Mouse (Mus musculus) ES-Bruce4 (cell line): ENCODE data around the gene Rps6kl1. TPM values are rescaled to one million over a fixed set of nuclear protein-coding genes. Genes with fewer than 3 reads are reported as not detected.

Experiments used
- H3K27ac ChIP-seq: 2 replicates; pipeline ENCODE4 v1.5.1; 2012; ENCODE audit warnings: low read length, inconsistent platforms; ENCODE audit not compliant: insufficient read depth
- H3K27me3 ChIP-seq: 2 replicates; pipeline ENCODE4 v1.6.1; 2012; ENCODE audit warnings: mild to moderate bottlenecking, low read length, inconsistent platforms; ENCODE audit not compliant: control insufficient read depth, poor library complexity, insufficient read depth, severe bottlenecking
- H3K36me3 ChIP-seq: 2 replicates; pipeline ENCODE4 v1.6.1; 2012; ENCODE audit warnings: inconsistent platforms, mild to moderate bottlenecking, low read length, moderate library complexity; ENCODE audit not compliant: control insufficient read depth, poor library complexity, insufficient read depth, severe bottlenecking
- H3K4me1 ChIP-seq: one replicate; pipeline ENCODE4 v1.8.1; 2011; ENCODE audit warnings: low read length; ENCODE audit not compliant: control insufficient read depth, insufficient read depth
- H3K4me3 ChIP-seq: 2 replicates; pipeline ENCODE4 v1.5.1; 2011; ENCODE audit warnings: low read depth, mild to moderate bottlenecking, low read length
- H3K9ac ChIP-seq: 2 replicates; pipeline ENCODE4 v1.6.1; 2012; ENCODE audit warnings: low read depth, mild to moderate bottlenecking, inconsistent platforms; ENCODE audit not compliant: poor library complexity, severe bottlenecking
- H3K9me3 ChIP-seq: replicated peaks from 2 replicates; pipeline ENCODE4 v1.6.1; 2012; ENCODE audit warnings: mild to moderate bottlenecking, low read length, inconsistent platforms; ENCODE audit not compliant: control insufficient read depth, poor library complexity, insufficient read depth, severe bottlenecking
- CTCF ChIP-seq: IDR thresholded peaks from one replicate; pipeline ENCODE4 v1.8.1; 2011; ENCODE audit warnings: low read depth, low read length
- EP300 ChIP-seq: IDR thresholded peaks from 2 replicates; pipeline ENCODE4 v1.6.1; 2011; ENCODE audit warnings: low read depth, low read length; ENCODE audit not compliant: insufficient read depth
- POLR2A ChIP-seq: IDR thresholded peaks from one replicate; pipeline ENCODE4 v1.8.1; 2011; ENCODE audit warnings: low read length; ENCODE audit not compliant: insufficient read depth
- polyA plus RNA-seq: library from polyadenylated mRNA; stranded (reverse); fragments of >200 nt; gene quantifications from 2 replicates; pipeline ENCODE4 v1.2.4, GENCODE M21; 2011; ENCODE audit warnings: low read depth; ENCODE audit not compliant: missing spikeins, insufficient read depth, insufficient read length

Rps6kl1 gene
- polyA plus RNA-seq, 1 experiment = 3.0 TPM

GRCm38 (mm10) chr12:85140036-85140701 is 10.9 kb downstream of the Rps6kl1 start:
- Histone ChIP-seq H3K27me3 (no peaks in the 10 kb centered on the region), H3K9ac (no peak overlapping the region), H3K9me3 (no peaks in the 10 kb centered on the region), H3K36me3 (no peaks in the 10 kb centered on the region), H3K4me1 (peaks cover 10% of the 10 kb centered on the region), H3K27ac (no peak overlapping the region), H3K4me3 (peak overlapping the region; percentile 35)
- TF ChIP-seq CTCF (no peak), POLR2A (no peak), EP300 (no peak)

GRCm38 (mm10) chr12:85136627-85137026 is 14.4 kb downstream of the Rps6kl1 start:
- Histone ChIP-seq H3K9ac (no peak overlapping the region), H3K36me3 (peaks cover 15% of the 10 kb centered on the region), H3K4me1 (peaks cover 7% of the 10 kb centered on the region), H3K4me3 (no peak overlapping the region), H3K27ac (no peak overlapping the region), H3K27me3 (no peaks in the 10 kb centered on the region), H3K9me3 (peaks cover 2% of the 10 kb centered on the region; the same call in 1 of the 2 replicates)
- TF ChIP-seq CTCF = no peak
- no peak for TF ChIP-seq POLR2A
- TF ChIP-seq EP300 = no peak

- Histone ChIP-seq H3K9ac (no peak overlapping the region), H3K27me3 (no peaks in the 10 kb centered on the region), H3K36me3 (peaks cover 23% of the 10 kb centered on the region), H3K4me1 (peaks cover 3% of the 10 kb centered on the region), H3K4me3 (no peak overlapping the region), H3K27ac (no peak overlapping the region), H3K9me3 (peaks cover 7% of the 10 kb centered on the region)
- TF ChIP-seq POLR2A = no peak
- no peak for TF ChIP-seq EP300
- TF ChIP-seq CTCF = no peak
Observed at GRCm38 (mm10) chr12:85135513-85136470, 15.3 kb downstream of the Rps6kl1 start.

- no peaks in the 10 kb centered on the region for H3K27me3 ChIP-seq
- H3K9me3 ChIP-seq = peaks cover 21% of the 10 kb centered on the region
- peaks cover 39% of the 10 kb centered on the region for H3K36me3 ChIP-seq
- H3K4me1 ChIP-seq = no peaks in the 10 kb centered on the region
- no peak overlapping the region for H3K9ac ChIP-seq
- TF ChIP-seq CTCF (no peak), EP300 (no peak), POLR2A (no peak)
- no peak overlapping the region for H3K27ac ChIP-seq
- H3K4me3 ChIP-seq = no peak overlapping the region
Observed at GRCm38 (mm10) chr12:85134043-85134794, 16.8 kb downstream of the Rps6kl1 start.

- Histone ChIP-seq H3K4me1 (no peaks in the 10 kb centered on the region), H3K27me3 (no peaks in the 10 kb centered on the region), H3K36me3 (peaks cover 54% of the 10 kb centered on the region), H3K4me3 (no peak overlapping the region), H3K9me3 (peaks cover 21% of the 10 kb centered on the region), H3K9ac (no peak overlapping the region), H3K27ac (no peak overlapping the region)
- no peak for TF ChIP-seq CTCF
- TF ChIP-seq EP300 = no peak
- no peak for TF ChIP-seq POLR2A
Observed at GRCm38 (mm10) chr12:85131361-85131760, 19.7 kb downstream of the Rps6kl1 start.
